ENCODE assay signal across 1 mouse cellular context in the genomic region with DNA sequence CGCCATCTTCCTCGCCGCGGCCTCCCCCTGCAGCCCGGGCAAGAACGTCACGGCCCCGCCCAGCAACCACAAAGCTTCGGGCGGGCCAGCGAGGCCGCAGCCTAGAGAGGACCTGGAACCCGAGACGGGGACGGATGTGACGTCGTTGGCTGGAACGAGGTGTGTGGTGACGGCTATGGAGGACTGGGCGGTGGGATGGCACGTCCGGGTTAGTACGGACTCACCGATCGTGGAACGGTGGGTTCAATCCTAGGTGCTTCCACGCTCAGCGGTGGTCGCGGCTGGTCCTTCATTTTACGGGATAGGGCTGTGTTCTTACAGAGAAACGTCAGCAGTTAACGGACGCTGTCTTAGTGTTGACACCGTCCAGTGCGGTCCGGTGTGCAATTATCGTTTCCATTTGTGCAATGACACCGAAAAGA.
TF ChIP-seq lines count a peak whose summit lies in the region.

Gene Pcnp (minus strand): TSS at position 79 of the 422 bp plus-strand sequence.

TF ChIP-seq in CH12.LX, 34 proteins besides CTCF, POLR2A, EP300 and RAD21 (continued from another document):
- TF ChIP-seq USF1 (IDR thresholded peaks at IDR 0.05; ENCODE audit: low read depth, low read length): no peak
- no peak for TF ChIP-seq MAFK (IDR thresholded peaks at IDR 0.05; ENCODE audit: insufficient replicate concordance, low read length)
- TF ChIP-seq MAZ (IDR thresholded peaks at IDR 0.05; ENCODE audit: low read depth, low read length): peak; percentile 68; the same call in 1 of the 2 replicates
- no peak for TF ChIP-seq PAX5 (IDR thresholded peaks at IDR 0.05; ENCODE audit: low read length)
- no peak for TF ChIP-seq ZC3H11A (IDR thresholded peaks at IDR 0.05; ENCODE audit: low read depth, low read length)
- TF ChIP-seq E2F4 (IDR thresholded peaks at IDR 0.05; ENCODE audit: insufficient replicate concordance, low read depth, low read length): no peak
- peak; percentile 92 for TF ChIP-seq TBP (conservative IDR thresholded peaks at IDR 0.05; ENCODE audit: low read depth, low read length)
- peak; percentile 68 for TF ChIP-seq MAX (IDR thresholded peaks at IDR 0.05; ENCODE audit: low read length)
- TF ChIP-seq ZMIZ1 (IDR thresholded peaks at IDR 0.05; ENCODE audit: low read depth, low read length): peak; percentile 73; the same call in 1 of the 2 replicates
- TF ChIP-seq JUN (IDR thresholded peaks at IDR 0.05; ENCODE audit: insufficient read depth, low read depth, low read length): no peak
- TF ChIP-seq BHLHE40 (IDR thresholded peaks at IDR 0.05; ENCODE audit: low read depth, low read length): 0 out of 2 replicates have a peak, but pooled peaks have one; percentile 28
- TF ChIP-seq KAT2A (IDR thresholded peaks at IDR 0.05; ENCODE audit: insufficient replicate concordance, low read length): peak; percentile 83; the same call in 1 of the 2 replicates
- peak; percentile 97 for TF ChIP-seq TCF12 (IDR thresholded peaks at IDR 0.05; ENCODE audit: low read depth, low read length)
- TF ChIP-seq MEF2A (IDR thresholded peaks at IDR 0.05; ENCODE audit: borderline replicate concordance, low read depth, low read length): peak; percentile 58; the same call in 1 of the 2 replicates
- peak; percentile 61 for TF ChIP-seq ETS1 (conservative IDR thresholded peaks at IDR 0.05; ENCODE audit: low read depth, low read length)
- TF ChIP-seq POLR2AphosphoS2 (IDR thresholded peaks at IDR 0.05; ENCODE audit: low read depth, low read length): peak; percentile 79; the same call in 1 of the 2 replicates
